Mouse (Mus musculus) frontal cortex, postnatal 36 days (tissue): Measurements from ENCODE around the gene Sco2.

Experiments used
- DNase-seq, 2 experiments: peaks; one replicate each; pipeline ENCODE4 v3.0.0; 2022; ENCODE audit warnings: low spot score in 2 of 2

The Sco2 gene

GRCm38 (mm10) chr15:89373027-89373761 lies 452 bp downstream of the Sco2 start:
- peak; percentile 78 to 86 for DNase-seq

DNA sequence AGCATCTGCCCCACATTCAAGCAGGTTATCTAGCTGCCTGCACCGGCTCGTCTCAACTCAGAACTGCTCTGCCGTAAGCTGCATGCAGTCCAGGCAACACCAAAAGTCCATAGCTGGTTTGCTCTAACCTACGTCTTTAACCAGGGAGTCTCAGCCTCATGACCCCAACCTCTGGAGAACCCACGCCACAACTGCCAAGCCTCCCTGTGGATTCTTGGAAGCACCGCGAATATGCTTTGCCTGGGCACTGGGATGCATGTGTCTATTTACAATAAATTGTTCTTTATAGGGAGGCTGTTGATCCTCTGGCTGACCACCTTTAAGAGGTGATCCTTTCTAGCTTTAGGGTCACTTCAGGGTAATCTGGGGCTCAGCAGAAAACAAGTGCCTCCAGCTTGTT lies 1.1 kb downstream of the Sco2 start:
- DNase-seq = no peak

DNA sequence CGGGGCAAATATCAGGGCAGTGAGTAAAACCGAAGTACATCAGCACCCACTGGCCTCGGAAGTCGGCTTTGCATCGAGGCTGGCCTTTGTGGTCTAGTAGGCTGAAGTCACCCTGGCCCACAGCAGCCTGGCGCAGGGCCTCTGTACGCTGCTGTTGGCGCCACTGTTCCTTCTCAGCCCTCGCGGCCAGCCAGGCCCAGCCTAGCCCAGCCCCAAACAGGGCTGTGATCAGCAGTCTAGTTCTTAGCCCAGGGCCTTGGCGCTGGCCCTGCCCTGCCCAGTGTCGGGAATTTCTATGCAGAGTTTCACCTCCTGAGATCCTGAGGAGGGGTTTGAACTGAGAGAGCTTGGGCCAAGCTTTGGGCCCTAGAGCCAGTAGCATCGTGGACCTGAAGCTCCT lies 1.6 kb downstream of the Sco2 start:
- DNase-seq = no peak

- DNase-seq = no peak
Observed at GRCm38 (mm10) chr15:89365141-89365551, 8.5 kb downstream of the Sco2 start.

- DNase-seq = no peak
Observed at GRCm38 (mm10) chr15:89363051-89363450, 10.6 kb downstream of the Sco2 start.

- DNase-seq = no peak
Observed at GRCm38 (mm10) chr15:89358784-89359183, 14.9 kb downstream of the Sco2 start.

DNA sequence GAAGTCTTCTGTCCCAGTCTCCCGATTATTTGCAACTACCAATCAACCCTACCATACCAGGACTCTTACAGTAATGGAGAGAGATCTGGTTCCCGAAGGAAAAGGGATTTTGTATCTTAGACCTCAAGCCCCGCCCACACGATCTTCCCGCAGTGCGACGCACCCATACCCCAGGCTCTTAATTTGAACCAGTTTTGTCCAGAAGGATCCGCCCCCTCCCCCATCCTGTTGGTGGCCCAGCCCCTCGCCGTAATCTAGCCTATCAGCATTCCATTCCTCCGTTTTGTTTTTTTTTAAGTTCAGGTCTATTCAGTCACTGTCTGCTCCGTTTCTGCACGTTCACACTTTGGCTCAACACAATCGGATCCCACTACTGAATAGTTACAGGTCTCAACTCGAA lies 17.3 kb downstream of the Sco2 start:
- DNase-seq = peak in 1 of 2 experiments; percentile 41

DNA sequence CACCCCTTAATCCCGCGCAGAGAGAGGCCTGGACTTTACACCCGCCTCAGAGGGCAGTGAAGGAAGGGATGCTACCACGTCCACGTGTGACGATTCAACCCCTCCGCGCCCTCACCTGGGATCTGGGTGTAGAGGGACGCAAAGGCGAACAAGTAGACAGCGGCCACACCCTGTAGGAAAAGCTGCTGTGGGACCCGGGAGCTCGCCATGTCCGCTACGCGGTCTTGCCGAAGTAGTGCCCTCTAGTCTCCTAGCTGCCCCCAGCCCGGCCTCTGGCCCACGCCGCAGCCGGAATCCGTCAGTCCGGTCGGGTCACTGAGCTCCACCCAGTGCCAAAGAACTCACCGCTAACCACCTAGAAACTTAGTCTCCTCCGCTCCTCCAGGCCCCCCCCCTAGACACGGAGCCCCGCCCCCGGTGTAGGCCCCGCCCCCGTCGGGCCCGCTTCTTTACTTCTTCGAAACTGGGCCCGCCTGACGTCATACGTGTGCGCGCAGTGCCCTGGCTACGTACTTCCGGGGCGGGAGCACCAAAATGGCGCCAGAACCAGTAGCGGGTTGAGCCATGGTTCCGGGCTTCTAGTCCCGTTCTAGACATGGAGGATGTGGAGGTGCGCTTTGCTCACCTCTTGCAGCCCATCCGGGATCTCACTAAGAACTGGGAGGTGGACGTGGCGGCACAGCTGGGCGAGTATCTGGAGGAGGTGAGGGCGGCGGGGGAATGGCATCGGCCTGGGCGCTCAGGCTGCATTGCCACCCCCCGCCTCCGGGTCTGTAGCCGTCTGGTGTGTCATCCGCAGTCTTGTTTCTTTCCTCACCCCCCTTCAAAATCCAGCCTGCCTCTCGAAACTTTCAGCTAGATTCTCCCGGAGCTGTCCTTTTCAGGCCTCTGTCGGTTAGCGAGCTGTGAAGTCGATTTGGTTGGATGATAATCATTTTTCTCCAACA lies 18.1 kb downstream of the Sco2 start, which contains the start of the genes Lmf2 and Ncaph2:
Gene Lmf2, minus strand, starts transcription at position 419 of the 947 bp plus-strand sequence.
Gene Ncaph2, plus strand, starts transcription at position 479 of the 947 bp plus-strand sequence.
- peak; percentile 94 to 96 for DNase-seq

DNA sequence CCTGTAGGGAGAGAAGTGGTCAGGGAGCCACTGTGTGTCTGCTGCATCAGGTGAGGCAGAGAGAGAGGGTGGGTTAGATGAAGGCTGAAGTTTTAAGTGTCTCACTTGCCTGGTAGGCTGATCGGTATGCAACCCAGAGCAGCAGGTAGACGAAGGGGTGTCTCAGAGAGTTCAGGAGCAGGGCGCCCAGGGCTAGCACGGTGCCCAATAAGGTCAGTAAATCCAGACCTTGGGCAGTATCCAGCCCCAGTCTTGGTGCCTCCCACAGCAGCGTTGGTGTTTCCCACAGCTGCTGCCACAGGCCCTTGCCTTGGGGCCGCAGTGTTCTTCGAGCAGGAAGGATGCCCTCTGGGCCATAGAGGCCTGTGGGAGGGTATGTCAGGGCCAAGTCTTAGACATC lies 19.2 kb downstream of the Sco2 start:
- no peak for DNase-seq

- no peak for DNase-seq
Observed at GRCm38 (mm10) chr15:89353837-89354236, 19.8 kb downstream of the Sco2 start.

DNA sequence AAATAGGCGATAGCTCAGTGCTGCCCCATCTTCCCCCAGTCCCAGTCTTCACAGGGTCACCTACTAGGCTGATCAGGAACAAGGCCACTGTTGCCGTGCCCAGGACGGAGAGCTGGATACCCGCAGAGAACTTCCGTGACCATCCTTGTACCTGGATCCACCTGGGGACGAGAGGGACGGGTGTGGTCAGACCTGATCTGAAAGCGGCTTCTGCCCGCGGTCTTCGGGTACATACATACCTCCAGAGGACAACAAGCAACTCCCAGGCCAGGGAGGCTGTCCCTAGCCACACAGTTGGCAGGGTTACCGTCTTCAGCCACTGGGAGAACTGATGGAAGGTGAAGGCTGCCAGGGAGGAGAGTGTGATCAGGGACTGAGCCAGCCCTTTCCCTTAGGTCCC lies 20.9 kb downstream of the Sco2 start:
- DNase-seq = no peak

GRCm38 (mm10) chr15:89352054-89352453 lies 21.6 kb downstream of the Sco2 start:
- no peak for DNase-seq

- DNase-seq = no peak
Observed at GRCm38 (mm10) chr15:89351302-89351701, 22.3 kb downstream of the Sco2 start.

GRCm38 (mm10) chr15:89350447-89350846 lies 23.2 kb downstream of the Sco2 start:
- DNase-seq = no peak

DNA sequence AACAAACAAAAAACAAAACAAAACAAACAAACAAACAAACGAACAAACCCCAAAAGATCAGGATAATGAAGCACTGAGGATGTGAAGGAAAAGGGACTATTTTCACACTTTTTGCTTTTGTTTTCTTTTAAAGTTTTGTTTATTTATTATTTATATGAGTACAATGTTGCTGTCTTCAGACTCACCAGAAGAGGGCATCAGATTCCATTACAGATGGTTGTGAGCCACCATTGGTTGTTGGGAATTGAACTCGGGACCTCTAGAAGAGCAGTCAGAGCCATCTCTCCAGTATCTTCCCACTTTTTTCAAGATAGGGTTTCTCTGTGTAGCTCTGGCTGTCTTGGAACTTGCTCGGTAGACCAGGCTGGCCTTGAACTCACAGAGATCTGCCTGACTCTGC lies 30.3 kb downstream of the Sco2 start:
- DNase-seq = no peak

DNA sequence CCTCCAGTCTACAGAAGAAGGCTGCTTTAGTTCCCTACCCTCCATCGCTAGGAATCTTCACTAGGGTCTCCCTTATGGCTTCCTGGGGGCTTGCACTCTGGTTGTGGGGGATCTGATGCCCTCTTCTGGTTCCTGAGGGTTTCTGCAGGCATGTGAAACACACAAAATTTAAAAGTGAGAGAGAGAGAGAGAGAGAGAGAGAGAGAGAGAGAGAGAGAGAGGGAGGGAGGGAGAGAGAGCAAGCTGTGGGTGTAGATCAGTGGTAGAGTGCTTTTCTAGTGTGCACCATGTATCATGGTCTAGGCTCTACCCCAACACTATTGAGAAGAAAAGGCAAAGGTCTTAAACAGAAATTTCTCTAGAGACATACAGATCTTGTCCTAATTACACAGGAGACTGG lies 32.0 kb downstream of the Sco2 start:
- DNase-seq = no peak

- no peak for DNase-seq
Observed at GRCm38 (mm10) chr15:89340136-89340535, 33.5 kb downstream of the Sco2 start.

- DNase-seq = no peak
Observed at GRCm38 (mm10) chr15:89339696-89340095, 34.0 kb downstream of the Sco2 start.

DNA sequence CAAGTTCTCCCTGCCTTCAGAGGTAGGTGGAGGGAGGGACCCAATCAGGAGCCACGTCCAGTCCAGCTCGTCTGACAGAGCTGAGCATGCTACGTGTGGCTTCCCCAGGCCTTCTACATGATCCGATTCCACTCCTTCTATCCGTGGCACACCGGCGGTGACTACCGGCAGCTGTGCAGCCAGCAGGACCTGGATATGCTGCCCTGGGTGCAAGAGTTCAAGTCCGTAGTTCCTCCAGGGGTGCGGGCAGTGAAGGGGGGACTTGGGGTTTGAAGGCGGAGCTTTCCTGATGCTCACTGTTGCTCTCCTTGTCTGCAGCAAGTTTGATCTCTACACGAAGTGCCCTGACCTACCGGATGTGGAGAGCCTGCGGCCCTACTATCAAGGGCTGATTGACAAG lies 37.2 kb downstream of the Sco2 start:
- no peak for DNase-seq

DNA sequence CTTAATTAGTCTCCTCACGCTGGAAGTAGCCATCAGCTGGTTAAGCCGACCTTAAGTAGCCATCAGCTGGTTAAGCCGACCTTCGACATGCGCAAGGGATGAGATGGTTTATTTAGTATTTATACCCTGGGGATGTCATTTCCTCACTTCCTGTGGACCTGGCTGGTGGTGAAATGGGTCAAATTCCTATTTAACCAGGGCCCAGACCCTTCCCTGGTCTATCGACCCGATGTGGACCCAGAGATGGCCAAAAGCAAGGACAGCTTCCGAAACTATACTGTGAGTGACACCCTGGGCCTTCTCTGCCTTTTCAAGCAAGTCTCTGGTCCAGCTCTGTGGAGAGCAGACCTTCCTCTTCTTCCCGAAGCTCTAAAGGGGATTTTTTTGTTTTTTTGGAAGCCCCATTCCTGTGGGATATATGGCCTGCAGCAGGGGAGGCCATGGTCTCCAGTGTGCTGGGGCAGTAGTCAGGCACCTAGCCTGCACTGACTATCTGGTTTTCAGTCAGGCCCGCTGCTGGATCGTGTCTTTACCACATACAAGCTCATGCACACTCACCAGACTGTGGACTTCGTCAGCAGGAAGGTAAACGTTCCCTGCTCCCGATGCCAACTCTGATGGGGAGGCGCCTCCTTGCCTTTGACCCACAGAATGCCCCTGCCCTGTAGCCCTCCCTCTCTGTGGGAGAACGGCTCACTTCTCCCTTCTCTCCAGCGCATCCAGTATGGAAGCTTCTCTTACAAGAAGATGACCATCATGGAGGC lies 38.7 kb downstream of the Sco2 start:
- no peak for DNase-seq

DNA sequence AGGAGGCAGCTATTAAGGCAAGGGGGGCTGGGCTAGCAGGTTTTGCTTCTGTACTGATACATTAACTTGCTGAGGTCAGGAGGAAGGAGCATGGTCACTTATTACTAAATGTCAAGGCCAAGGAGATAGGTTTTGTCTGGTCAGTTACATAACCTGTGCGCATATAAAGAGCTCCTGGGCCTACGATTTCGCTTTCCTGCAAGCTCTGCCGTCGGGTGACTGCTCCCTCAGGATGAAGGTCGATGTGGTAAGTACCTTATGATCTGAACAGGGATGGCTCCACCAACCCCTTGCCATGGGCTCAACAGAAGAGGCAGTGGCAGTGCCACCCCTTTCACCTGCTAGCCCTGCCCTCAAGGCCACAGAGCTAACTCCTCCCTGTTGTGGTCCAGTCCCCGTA lies 39.4 kb downstream of the Sco2 start, which contains the start of gene Miox:
Gene Miox, plus strand, starts transcription at position 128 of the 400 bp plus-strand sequence.
- no peak for DNase-seq

DNA sequence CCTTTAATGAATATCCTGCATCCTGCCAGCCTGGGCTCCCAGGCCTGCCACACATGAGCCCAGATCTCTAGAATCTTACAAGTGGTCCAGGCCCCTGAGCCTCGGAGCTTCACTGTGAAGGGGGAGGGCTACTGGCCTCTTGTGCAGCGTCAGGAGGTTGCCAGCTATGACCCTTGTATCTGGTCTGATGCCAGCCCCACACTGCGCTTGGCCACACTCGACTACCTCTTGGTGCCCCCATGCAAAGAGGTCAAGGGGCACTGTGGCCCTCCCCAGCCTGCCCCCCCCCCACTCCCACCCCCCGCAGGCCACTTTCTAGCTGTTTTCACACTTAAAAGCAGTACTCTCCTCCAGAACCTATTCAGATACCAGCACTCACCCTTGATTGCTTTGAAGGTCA lies 47.2 kb downstream of the Sco2 start:
- DNase-seq = no peak
